10 mouse cellular contexts compared by ENCODE assay signal in the genomic region with DNA sequence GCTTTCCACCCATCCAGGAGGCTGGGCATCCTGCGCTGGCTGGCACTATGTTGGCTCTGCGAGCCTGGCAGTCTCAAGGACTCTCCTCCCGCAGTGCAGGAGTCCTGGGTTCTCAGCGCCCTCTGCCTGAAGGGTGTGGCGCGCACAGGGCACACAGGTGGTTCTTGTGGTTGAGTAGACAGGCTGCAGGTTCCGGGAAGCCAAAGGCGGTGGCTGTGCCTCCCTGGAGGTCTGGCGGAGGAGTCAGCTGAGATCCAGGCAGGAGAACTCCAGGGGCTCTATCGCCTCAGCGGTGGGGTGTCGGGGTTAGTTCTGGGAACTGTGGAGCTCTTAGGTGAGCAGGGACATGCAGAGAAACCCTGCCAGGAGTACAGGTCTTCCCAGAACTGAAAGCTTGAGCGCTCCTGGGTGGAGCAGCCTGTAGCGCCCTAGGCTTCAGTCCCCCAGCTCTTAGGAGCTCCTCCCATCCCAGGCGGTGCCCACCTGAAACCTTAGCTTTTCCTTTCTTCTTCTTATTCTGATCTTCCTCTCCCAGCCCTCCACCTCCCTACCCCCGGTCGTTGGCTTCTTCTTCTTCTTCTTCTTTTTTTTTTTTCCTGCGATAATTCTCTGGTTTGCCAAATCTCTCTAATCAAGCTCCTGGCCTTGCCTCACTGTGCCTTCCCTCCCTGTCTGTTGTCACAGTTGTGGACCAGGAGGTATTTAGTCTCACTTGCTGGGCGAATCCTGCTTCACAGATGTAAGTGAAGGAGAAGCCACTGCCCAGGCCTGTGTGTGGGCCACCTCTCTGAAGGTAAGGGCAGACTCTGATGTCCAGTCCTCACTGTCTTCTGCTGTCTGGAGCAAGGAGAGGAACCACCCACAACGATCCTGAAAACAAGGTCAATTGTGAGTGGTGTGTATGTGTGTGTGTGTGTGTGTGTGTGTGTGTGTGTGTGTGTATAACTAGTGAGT. TPM values are rescaled to one million over a fixed set of nuclear protein-coding genes. Genes with fewer than 3 reads are reported as not detected.
DNase-seq lines count a peak whose midpoint lies in the region; ATAC-seq lines count a peak whose summit lies in the region.
"Had no signal": no experiment of that assay in that cellular context is flagged by ENCODE, and none has a peak within 500 bp of the region (broad histone marks: within the 10 kb centered on the region; RNA-seq: fewer than 3 reads in every experiment).

A gene (plus strand): TSS at position 76 of the 954 bp plus-strand sequence.

- H3K27me3 ChIP-seq in embryonic facial prominence, embryonic 12.5 days: peaks cover 4% of the 10 kb centered on the region; the same call in 1 of the 2 replicates
- H3K27me3 ChIP-seq in limb, embryonic 13.5 days: no peaks in the 10 kb centered on the region; the same call in 1 of the 2 replicates

- no peak within 1 kb of the TSS for H3K27ac ChIP-seq in embryonic facial prominence, embryonic 12.5 days
- H3K27ac ChIP-seq in limb, embryonic 13.5 days: no peak within 1 kb of the TSS
- H3K27ac ChIP-seq: heart, adult 2 months had no signal

- DNase-seq in adrenal gland, postnatal 25 days: peak; percentile 1
- no peak for DNase-seq in adrenal gland, adult 2 months
- peak; percentile 27 for DNase-seq in ovary, postnatal 14 days (ENCODE audit: low spot score)
- no peak for DNase-seq in left cerebral cortex, adult 18-20 months (ENCODE audit: low spot score in 2 of 2)
- DNase-seq in left cerebral cortex, postnatal 14 days (ENCODE audit: low spot score in 2 of 2): no peak
- no peak for DNase-seq in left cerebral cortex, adult 9 months (ENCODE audit: low spot score in 2 of 2)

- no peak within 1 kb of the TSS for H3K9ac ChIP-seq in embryonic facial prominence, embryonic 12.5 days
- no peak within 1 kb of the TSS for H3K9ac ChIP-seq in limb, embryonic 13.5 days

- no peaks in the 10 kb centered on the region for H3K9me3 ChIP-seq in embryonic facial prominence, embryonic 12.5 days
- H3K9me3 ChIP-seq in limb, embryonic 13.5 days: no peaks in the 10 kb centered on the region

- no peak within 1 kb of the TSS for H3K4me3 ChIP-seq in embryonic facial prominence, embryonic 12.5 days
- H3K4me3 ChIP-seq in limb, embryonic 13.5 days: no peak within 1 kb of the TSS
- H3K4me3 ChIP-seq: heart, adult 2 months had no signal

- H3K4me1 ChIP-seq in embryonic facial prominence, embryonic 12.5 days: no peaks in the 10 kb centered on the region
- H3K4me1 ChIP-seq in limb, embryonic 13.5 days: no peaks in the 10 kb centered on the region

- no peak for ATAC-seq in embryonic facial prominence, embryonic 12.5 days (ENCODE audit: insufficient number of reproducible peaks, insufficient read depth, low FRiP score, low TSS enrichment)
- no peak for ATAC-seq in limb, embryonic 13.5 days (ENCODE audit: low FRiP score, low read depth)

- intact Hi-C loops in left cerebral cortex, postnatal 14 days (cut with DNase I): no loop called here

- 0 out of 2 replicates have a peak within 1 kb of the TSS, but pooled peaks have one; percentile 21 for H3K4me2 ChIP-seq in embryonic facial prominence, embryonic 12.5 days (replicated peaks)
- peak within 1 kb of the TSS; percentile 32 for H3K4me2 ChIP-seq in limb, embryonic 13.5 days (replicated peaks)

- H3K36me3 ChIP-seq in embryonic facial prominence, embryonic 12.5 days: no peaks in the 10 kb centered on the region
- no peaks in the 10 kb centered on the region for H3K36me3 ChIP-seq in limb, embryonic 13.5 days

- WGBS in embryonic facial prominence, embryonic 12.5 days: 41% methylated on average over 20 of the region's 20 CpGs
- WGBS in limb, embryonic 13.5 days: 43% methylated on average over 20 of the region's 20 CpGs

RNA-seq across cellular contexts. Expression of the gene that starts here (rescaled TPM):
- total RNA-seq in adrenal gland, postnatal 25 days (2021): not detected in 2 replicates
- total RNA-seq in adrenal gland, adult 2 months (2021): under 1 TPM; 0.37 to 0.41 TPM
- 0.03 TPM in 1 of 2 replicates, not detected in the other for polyA plus RNA-seq in adrenal gland, adult 2 months (2012; rRNA removed)
- polyA plus RNA-seq in embryonic facial prominence, embryonic 12.5 days (2016; fragmentation: Nextera tagmentation; extraction: Ambion mirVana): not detected in 2 replicates
- polyA plus RNA-seq in limb, embryonic 13.5 days (2015; fragmentation: Nextera tagmentation; extraction: Ambion mirVana): 0.10 and 0.14 TPM in 2 replicates
- not detected for total RNA-seq in left cerebral cortex, adult 18-20 months (2021)
- total RNA-seq in left cerebral cortex, postnatal 14 days (2021): not detected
- total RNA-seq: ES-E14 had no signal

Comparison
In these comparisons a context has a peak if more than half of its experiments do, and no peak if none do; other contexts are left out.
1. Peak in DNase-seq in adrenal gland, postnatal 25 days; RNA of the gene not detected or under 1 TPM.